ENCODE assay signal across 29 mouse cellular contexts in the genomic region with DNA sequence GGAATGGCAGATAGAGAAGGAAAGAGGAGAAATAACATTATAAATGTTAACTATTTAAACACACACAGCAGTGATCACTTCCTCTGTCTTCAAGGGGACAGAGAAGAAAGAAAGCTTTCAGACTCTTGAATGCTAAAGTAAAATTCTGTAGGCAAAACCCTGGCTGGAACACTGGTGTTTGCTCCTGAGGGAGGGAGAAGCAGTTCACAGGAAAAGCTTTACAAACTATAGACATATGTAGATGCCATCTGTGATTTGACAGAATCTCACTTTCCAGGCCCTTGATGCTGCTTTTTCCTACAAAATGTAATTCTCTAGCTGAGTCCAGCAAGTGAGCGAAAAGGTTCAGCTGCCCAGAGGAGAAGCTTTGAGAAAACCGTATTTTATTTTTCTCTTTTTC. TPM values are rescaled to one million over a fixed set of nuclear protein-coding genes. Genes with fewer than 3 reads are reported as not detected.
"Had no signal": no experiment of that assay in that cellular context is flagged by ENCODE, and none has a peak within 500 bp of the region (broad histone marks: within the 10 kb centered on the region; RNA-seq: fewer than 3 reads in every experiment).

No protein-coding gene starts in this region.

- H3K4me2 ChIP-seq: heart, embryonic 11.5 days; heart, embryonic 13.5 days; heart, embryonic 15.5 days; hindbrain, embryonic 13.5 days; hindbrain, embryonic 15.5 days; kidney, embryonic 15.5 days; limb, embryonic 13.5 days; limb, embryonic 15.5 days; liver, embryonic 12.5 days had no signal

- H3K9ac ChIP-seq: heart, embryonic 13.5 days; heart, embryonic 15.5 days; hindbrain, embryonic 13.5 days; hindbrain, embryonic 15.5 days; kidney, embryonic 15.5 days; limb, embryonic 13.5 days; limb, embryonic 15.5 days; liver, embryonic 12.5 days; liver, embryonic 14.5 days had no signal

- H3K36me3 ChIP-seq: heart, embryonic 13.5 days; heart, embryonic 15.5 days; hindbrain, embryonic 13.5 days; hindbrain, embryonic 15.5 days; kidney, embryonic 15.5 days; limb, embryonic 13.5 days; limb, embryonic 15.5 days; liver, embryonic 12.5 days had no signal

- H3K27ac ChIP-seq: heart, adult 2 months; heart, embryonic 13.5 days; heart, embryonic 15.5 days; hindbrain, embryonic 13.5 days; hindbrain, embryonic 15.5 days; hindbrain, postnatal 0 days; kidney, embryonic 15.5 days; kidney, postnatal 0 days; limb, embryonic 13.5 days; limb, embryonic 15.5 days; liver, embryonic 12.5 days; liver, embryonic 14.5 days had no signal

- DNase-seq: gastrocnemius, postnatal 14 days; gastrocnemius, postnatal 36 days; heart, adult 11 months; heart, adult 2 months; heart, postnatal 14 days; heart, postnatal 36 days; kidney, adult 11 months; kidney, adult 2 months; kidney, adult 9 months; kidney, postnatal 14 days; kidney, postnatal 36 days; layer of hippocampus, adult 9-11 months; layer of hippocampus, postnatal 36 days; left cerebral cortex, postnatal 4 days had no signal

- H3K9me3 ChIP-seq: heart, embryonic 13.5 days; heart, embryonic 15.5 days; hindbrain, embryonic 13.5 days; hindbrain, embryonic 15.5 days; kidney, embryonic 15.5 days; limb, embryonic 13.5 days; limb, embryonic 15.5 days; liver, embryonic 12.5 days had no signal

- H3K4me1 ChIP-seq: heart, embryonic 13.5 days; heart, embryonic 15.5 days; hindbrain, embryonic 13.5 days; hindbrain, embryonic 15.5 days; kidney, embryonic 15.5 days; limb, embryonic 13.5 days; limb, embryonic 15.5 days; liver, embryonic 12.5 days had no signal

- ATAC-seq: hindbrain, postnatal 0 days; intestine, embryonic 16.5 days; liver, embryonic 12.5 days had no signal

- H3K27me3 ChIP-seq: heart, embryonic 13.5 days; heart, embryonic 15.5 days; hindbrain, embryonic 13.5 days; hindbrain, embryonic 15.5 days; kidney, embryonic 15.5 days; limb, embryonic 13.5 days; limb, embryonic 15.5 days; liver, embryonic 12.5 days had no signal

- H3K4me3 ChIP-seq: heart, adult 2 months; heart, embryonic 13.5 days; heart, embryonic 15.5 days; hindbrain, embryonic 13.5 days; hindbrain, embryonic 15.5 days; kidney, embryonic 15.5 days; limb, embryonic 13.5 days; limb, embryonic 15.5 days; liver, embryonic 12.5 days had no signal

RNA-seq across cellular contexts. Expression of a gene that starts 25.0 kb away (rescaled TPM):
- total RNA-seq: heart, postnatal 36 days; liver, adult 2 months had no signal
- polyA plus RNA-seq: heart, postnatal 0 days; liver, adult 2 months had no signal
